Comparison of ENCODE assay signal across 28 mouse cellular contexts in genomic region chr5:105238402-105238801, GRCm38 (mm10). TPM values are rescaled to one million over a fixed set of nuclear protein-coding genes. Genes with fewer than 3 reads are reported as not detected.
"Had no signal": no experiment of that assay in that cellular context is flagged by ENCODE, and none has a peak within 500 bp of the region (broad histone marks: within the 10 kb centered on the region; RNA-seq: fewer than 3 reads in every experiment).

No protein-coding gene starts in this region.

RNA-seq across cellular contexts. Expression of gene Gbp10, which starts 0.9 kb away (rescaled TPM):
- total RNA-seq: left cerebral cortex, adult 2 months; left cerebral cortex, postnatal 10 days; left cerebral cortex, postnatal 14 days; left cerebral cortex, postnatal 25 days; left cerebral cortex, postnatal 36 days; left cerebral cortex, postnatal 4 days; megakaryocyte, adult 5-6 weeks; megakaryocyte-erythroid progenitor cell, adult 5-6 weeks; monocyte, adult 5-6 weeks had no signal
- polyA plus RNA-seq: limb, embryonic 10.5 days; limb, embryonic 11.5 days; limb, embryonic 12.5 days; limb, embryonic 13.5 days; limb, embryonic 15.5 days; liver, embryonic 11.5 days; lung, embryonic 14.5 days; lung, postnatal 0 days had no signal

RNA-seq across cellular contexts. Expression of gene Gm43302, which starts 55.1 kb away (rescaled TPM):
- total RNA-seq: left cerebral cortex, adult 2 months; left cerebral cortex, adult 8-10 months; left cerebral cortex, postnatal 10 days; left cerebral cortex, postnatal 14 days; left cerebral cortex, postnatal 36 days; megakaryocyte, adult 5-6 weeks; megakaryocyte-erythroid progenitor cell, adult 5-6 weeks had no signal
- polyA plus RNA-seq: limb, embryonic 10.5 days; limb, embryonic 11.5 days; limb, embryonic 12.5 days; limb, embryonic 13.5 days; limb, embryonic 15.5 days; liver, embryonic 11.5 days; liver, embryonic 12.5 days; liver, embryonic 13.5 days; lung, embryonic 15.5 days; lung, embryonic 16.5 days; macrophage; midbrain, embryonic 10.5 days; midbrain, embryonic 11.5 days; midbrain, embryonic 12.5 days; midbrain, embryonic 13.5 days; midbrain, postnatal 0 days had no signal

RNA-seq across cellular contexts. Expression of gene Gbp6, which starts 55.1 kb away (rescaled TPM):
- polyA plus RNA-seq: limb, embryonic 10.5 days had no signal
